Mouse (Mus musculus) hindbrain, embryonic 13.5 days (tissue): ENCODE measurements around the gene Mecom. TPM values are rescaled to one million over a fixed set of nuclear protein-coding genes. Genes with fewer than 3 reads are reported as not detected.
"Not testable (repeated sequence)": the region's sequence is repeated elsewhere in the genome, so short reads cannot be mapped to it uniquely, and the experiment has no call there.

ENCODE experiments used
- ATAC-seq: fragments of 200-750 bp; cut with Nextera tagmentation; 2 replicates; pipeline ENCODE4 v1.8.0; 2017; ENCODE audit warnings: moderate TSS enrichment; ENCODE audit not compliant: low FRiP score
- H3K27ac ChIP-seq: fragments of 300-500 bp; sonication (generic); 2 replicates; pipeline ENCODE4 v1.5.1; 2015; ENCODE audit warnings: inconsistent platforms, mild to moderate bottlenecking, moderate library complexity
- H3K27me3 ChIP-seq: fragments of 300-500 bp; sonication (generic); 2 replicates; pipeline ENCODE4 v1.6.1; 2015; ENCODE audit warnings: mild to moderate bottlenecking, inconsistent platforms
- H3K36me3 ChIP-seq: fragments of 300-500 bp; sonication (generic); 2 replicates; pipeline ENCODE4 v1.6.1; 2015; ENCODE audit warnings: mild to moderate bottlenecking, inconsistent platforms
- H3K4me1 ChIP-seq: fragments of 300-500 bp; sonication (generic); replicated peaks from 2 replicates; pipeline ENCODE4 v1.6.1; 2015; ENCODE audit warnings: inconsistent platforms
- H3K4me2 ChIP-seq: fragments of 300-500 bp; sonication (generic); 2 replicates; pipeline ENCODE4 v1.6.1; 2015; ENCODE audit warnings: inconsistent platforms, mild to moderate bottlenecking, moderate library complexity
- H3K4me3 ChIP-seq: fragments of 300-500 bp; sonication (generic); 2 replicates; pipeline ENCODE4 v1.5.1; 2015; ENCODE audit warnings: mild to moderate bottlenecking, inconsistent platforms
- H3K9ac ChIP-seq: fragments of 300-500 bp; sonication (generic); 2 replicates; pipeline ENCODE4 v1.6.1; 2015; ENCODE audit warnings: mild to moderate bottlenecking, inconsistent platforms
- H3K9me3 ChIP-seq: fragments of 300-500 bp; sonication (generic); 2 replicates; pipeline ENCODE4 v1.6.1; 2016; ENCODE audit warnings: inconsistent platforms
- WGBS: fragments of 180-500 bp; shearing (Covaris S2); methylation state at CpG from one replicate; pipeline ENCODE4 v1.1.7; 2015; 5-methylcytosine and 5-hydroxymethylcytosine counted together
- polyA plus RNA-seq: library from polyadenylated mRNA; unstranded; fragments of >200 nt; fragmentation: Nextera tagmentation; extraction: Ambion mirVana; gene quantifications from 2 replicates; pipeline ENCODE4 v1.2.1, GENCODE M21; 2015

Mecom gene
- polyA plus RNA-seq, 1 experiment from 2014 or later: 12.3 TPM

DNA sequence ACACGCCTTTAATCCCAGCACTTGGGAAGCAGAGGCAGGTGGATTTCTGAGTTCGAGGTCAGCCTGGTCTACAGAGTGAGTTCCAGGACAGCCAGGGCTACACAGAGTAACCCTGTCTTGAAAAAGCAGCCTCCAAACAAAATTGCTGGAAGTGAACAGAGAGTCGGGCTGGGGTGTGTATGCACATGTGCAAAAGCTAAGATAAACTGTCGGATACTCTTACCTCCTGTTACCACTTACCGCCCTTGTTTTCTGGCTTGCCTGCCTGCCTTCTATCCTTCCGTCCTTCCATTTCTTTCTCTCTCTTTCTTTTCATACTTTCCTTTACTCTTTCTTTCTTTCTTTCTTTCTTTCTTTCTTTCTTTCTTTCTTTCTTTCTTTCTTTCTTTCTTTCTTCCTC lies 322.6 kb downstream of the Mecom start:
- H3K9ac ChIP-seq, H3K9me3 ChIP-seq, H3K36me3 ChIP-seq, ATAC-seq, H3K4me2 ChIP-seq, H3K27ac ChIP-seq, H3K4me3 ChIP-seq: not testable (repeated sequence)
- WGBS: 84% methylated on average over 6 of the region's 6 CpGs
- peaks cover 26% of the 10 kb centered on the region for H3K27me3 ChIP-seq
- peaks cover 24% of the 10 kb centered on the region for H3K4me1 ChIP-seq

DNA sequence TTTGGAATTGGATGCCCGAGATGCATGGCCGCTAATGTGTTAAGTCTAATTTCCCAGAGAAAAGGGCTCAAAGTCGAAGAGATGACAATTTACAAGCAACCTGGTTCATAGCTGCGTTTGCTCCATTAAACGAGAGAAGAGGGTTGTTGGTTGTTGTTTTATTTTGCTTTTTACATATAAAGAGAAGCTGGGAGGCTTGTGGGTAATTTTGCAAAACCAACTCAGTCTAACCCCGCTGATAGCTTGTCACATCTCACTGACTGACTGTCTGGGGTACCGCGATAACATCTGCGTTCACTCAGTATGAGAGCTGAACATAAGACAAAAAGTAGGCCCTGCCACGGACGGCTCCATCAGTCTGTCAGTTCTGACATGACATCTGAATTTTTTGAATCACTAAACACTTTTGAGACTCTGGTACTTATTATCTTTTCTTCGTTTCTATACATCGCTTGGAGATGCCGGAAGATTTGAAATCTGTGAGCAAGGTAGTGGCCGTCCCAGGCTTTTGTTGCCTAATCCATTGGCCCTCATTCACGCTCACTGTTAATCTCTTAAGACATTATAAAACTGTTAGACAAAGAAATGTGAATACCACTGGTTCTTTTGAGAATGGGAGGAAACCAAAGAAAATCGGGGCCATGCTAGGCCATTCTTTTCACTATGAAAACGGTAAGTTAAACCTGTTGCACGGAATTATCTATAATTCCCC lies 327.0 kb downstream of the Mecom start:
- H3K4me3 ChIP-seq: no peak overlapping the region
- 38% methylated on average over 19 of the region's 19 CpGs for WGBS
- peaks cover 17% of the 10 kb centered on the region for H3K4me1 ChIP-seq
- no peak overlapping the region for H3K27ac ChIP-seq
- no peak for ATAC-seq
- no peaks in the 10 kb centered on the region for H3K36me3 ChIP-seq
- H3K9ac ChIP-seq: no peak overlapping the region
- peaks cover 55% of the 10 kb centered on the region for H3K27me3 ChIP-seq
- H3K9me3 ChIP-seq: no peaks in the 10 kb centered on the region
- no peak overlapping the region for H3K4me2 ChIP-seq

DNA sequence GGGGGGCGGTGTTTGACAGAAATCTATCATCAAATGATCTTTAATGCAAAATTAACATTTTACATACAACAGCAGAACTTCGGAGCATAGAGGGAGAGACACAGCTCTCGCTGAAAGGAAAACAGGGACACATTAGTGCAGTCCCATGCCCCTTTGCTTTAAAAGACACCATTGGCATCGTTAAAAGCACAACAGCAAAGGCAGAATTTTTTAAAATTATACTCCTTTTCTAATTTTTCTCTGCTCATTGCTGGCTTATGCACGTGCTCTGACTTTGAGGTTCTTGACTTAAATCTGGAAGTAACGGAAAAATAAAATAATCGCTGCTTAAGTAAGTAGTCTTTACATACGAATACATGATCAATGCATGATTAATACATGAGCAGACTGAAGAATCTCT lies 327.9 kb downstream of the Mecom start:
- Histone ChIP-seq H3K9me3 (no peaks in the 10 kb centered on the region), H3K4me3 (peak overlapping the region; percentile 30), H3K4me2 (peak overlapping the region; percentile 52), H3K36me3 (no peaks in the 10 kb centered on the region), H3K27me3 (peaks cover 52% of the 10 kb centered on the region), H3K27ac (no peak overlapping the region), H3K9ac (no peak overlapping the region), H3K4me1 (peaks cover 17% of the 10 kb centered on the region)
- 29% methylated on average over 8 of the region's 8 CpGs for WGBS
- no peak for ATAC-seq

DNA sequence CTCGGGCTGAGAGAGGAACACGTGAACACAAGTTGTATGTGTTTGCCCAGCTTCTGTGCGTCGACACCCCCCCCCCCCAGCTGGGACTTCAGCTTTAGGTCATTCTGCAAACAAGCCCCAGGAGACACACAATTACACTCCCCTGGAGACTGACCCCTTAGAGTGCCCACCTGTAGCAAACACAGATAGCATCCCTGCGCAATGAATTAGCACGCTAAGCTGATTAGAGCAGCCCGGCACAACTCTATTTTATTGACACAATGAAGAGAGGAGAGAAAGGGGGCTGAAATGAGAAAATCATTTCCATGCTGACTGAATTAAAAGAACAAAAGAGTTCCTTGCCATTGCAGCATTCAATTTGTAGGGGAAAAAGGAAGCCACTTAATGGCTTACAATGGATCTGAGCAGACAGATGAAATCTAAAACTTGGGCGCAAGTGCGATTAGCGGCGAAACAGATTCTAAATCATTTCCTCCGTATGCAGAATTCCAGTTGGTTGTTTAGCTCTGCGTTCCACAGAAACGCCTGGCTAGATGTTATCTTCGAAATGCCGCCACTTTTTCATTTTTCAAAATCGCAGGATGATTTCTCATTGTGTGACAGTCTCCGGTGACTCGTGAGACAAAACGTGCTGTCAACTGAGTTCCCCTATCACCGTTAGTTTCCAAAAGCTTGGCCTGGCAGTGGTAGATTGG lies 328.5 kb downstream of the Mecom start:
- Histone ChIP-seq H3K4me1 (peaks cover 17% of the 10 kb centered on the region), H3K9ac (no peak overlapping the region), H3K9me3 (no peaks in the 10 kb centered on the region), H3K27ac (no peak overlapping the region), H3K36me3 (no peaks in the 10 kb centered on the region), H3K27me3 (peaks cover 49% of the 10 kb centered on the region), H3K4me3 (peak overlapping the region; percentile 30), H3K4me2 (peak overlapping the region; percentile 52)
- whole genome bisulfite sequencing: 3% methylated on average over 21 of the region's 21 CpGs
- ATAC-seq: peak; percentile 52; the same call in 1 of the 2 replicates

DNA sequence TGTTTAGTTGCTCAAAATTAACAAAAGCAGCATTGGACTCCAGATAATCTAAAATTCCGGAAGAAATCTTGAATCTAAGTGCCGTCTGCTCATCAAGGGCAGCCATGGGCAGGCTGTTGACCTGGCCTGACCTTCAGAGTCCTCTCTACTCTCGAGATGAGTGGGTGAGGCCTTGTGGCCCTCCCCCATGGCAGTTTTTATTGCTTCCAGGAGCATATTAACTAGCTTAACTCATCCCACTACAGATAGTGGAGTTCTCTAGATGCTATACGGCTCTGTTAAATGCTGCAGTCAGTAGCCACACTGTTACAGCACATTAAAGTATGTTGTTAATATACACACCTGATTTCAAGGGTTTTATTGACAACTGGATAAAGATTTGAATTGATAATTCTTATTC lies 333.2 kb downstream of the Mecom start:
- no peak overlapping the region for H3K4me2 ChIP-seq
- H3K4me3 ChIP-seq: no peak overlapping the region
- no peak for ATAC-seq
- H3K27me3 ChIP-seq: peaks cover 32% of the 10 kb centered on the region
- WGBS: 64% methylated on average over 4 of the region's 4 CpGs
- H3K36me3 ChIP-seq: no peaks in the 10 kb centered on the region
- H3K9ac ChIP-seq: no peak overlapping the region
- H3K27ac ChIP-seq: no peak overlapping the region
- peaks cover 8% of the 10 kb centered on the region for H3K4me1 ChIP-seq
- H3K9me3 ChIP-seq: no peaks in the 10 kb centered on the region

DNA sequence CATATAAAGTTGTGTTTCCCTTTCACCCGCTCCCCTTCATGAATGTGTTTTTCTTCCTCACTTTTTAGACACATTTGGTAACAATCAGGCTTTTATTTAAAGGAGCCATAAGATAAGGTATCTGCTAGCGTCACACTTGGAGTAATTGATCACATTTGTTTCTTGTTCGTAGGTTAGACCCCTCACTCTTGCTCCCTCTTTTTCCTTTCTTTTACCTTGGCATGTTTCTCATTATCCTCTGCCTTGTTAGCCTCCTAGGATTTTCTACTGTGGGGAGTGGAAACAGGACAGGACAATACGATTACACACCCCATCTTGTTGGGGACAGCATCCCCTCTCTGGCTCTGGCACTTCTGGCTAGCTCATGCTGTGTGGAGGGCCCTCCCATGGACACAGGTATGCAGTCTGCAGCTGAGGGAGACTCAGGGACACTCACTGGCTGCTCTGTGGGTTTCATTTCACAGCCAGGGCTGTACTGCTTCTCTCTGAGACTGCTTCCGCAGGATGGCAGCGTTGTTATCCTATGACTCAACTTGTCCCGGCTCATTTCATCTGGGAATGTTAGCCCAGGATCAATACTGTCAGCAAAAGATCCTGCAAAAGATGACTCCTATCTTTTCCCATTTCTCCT lies 334.2 kb downstream of the Mecom start:
- Histone ChIP-seq H3K9me3 (no peaks in the 10 kb centered on the region), H3K4me3 (no peak overlapping the region), H3K36me3 (no peaks in the 10 kb centered on the region), H3K4me2 (no peak overlapping the region), H3K27ac (no peak overlapping the region), H3K9ac (no peak overlapping the region), H3K4me1 (no peaks in the 10 kb centered on the region; the same call in 1 of the 2 replicates), H3K27me3 (peaks cover 26% of the 10 kb centered on the region)
- no peak for ATAC-seq
- WGBS: 33% methylated on average over 7 of the region's 7 CpGs

DNA sequence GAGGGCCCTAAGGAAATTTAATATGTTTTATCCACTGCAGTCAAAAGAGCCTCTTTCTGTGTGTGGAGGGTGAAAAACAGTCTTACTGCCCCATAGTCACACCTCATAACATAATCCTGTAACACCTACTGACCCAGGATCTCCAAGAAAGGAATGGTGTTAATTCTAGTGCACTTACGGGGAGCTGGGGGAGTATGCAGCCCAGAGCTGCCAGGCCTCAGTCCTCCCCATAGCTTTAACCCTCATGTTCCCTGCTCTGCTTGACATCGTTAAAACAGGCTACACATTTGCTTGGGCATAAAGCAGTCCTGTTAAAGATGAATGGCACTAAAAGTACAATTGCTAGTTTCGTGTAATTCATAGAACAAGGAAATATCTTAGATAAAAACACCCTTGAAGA lies 335.0 kb downstream of the Mecom start:
- no peaks in the 10 kb centered on the region for H3K9me3 ChIP-seq
- no peak overlapping the region for H3K4me2 ChIP-seq
- H3K9ac ChIP-seq: no peak overlapping the region
- no peak overlapping the region for H3K4me3 ChIP-seq
- H3K36me3 ChIP-seq: no peaks in the 10 kb centered on the region
- WGBS: 56% methylated on average over 3 of the region's 3 CpGs
- no peak for ATAC-seq
- H3K27me3 ChIP-seq: peaks cover 18% of the 10 kb centered on the region
- peaks cover 4% of the 10 kb centered on the region for H3K4me1 ChIP-seq
- no peak overlapping the region for H3K27ac ChIP-seq

DNA sequence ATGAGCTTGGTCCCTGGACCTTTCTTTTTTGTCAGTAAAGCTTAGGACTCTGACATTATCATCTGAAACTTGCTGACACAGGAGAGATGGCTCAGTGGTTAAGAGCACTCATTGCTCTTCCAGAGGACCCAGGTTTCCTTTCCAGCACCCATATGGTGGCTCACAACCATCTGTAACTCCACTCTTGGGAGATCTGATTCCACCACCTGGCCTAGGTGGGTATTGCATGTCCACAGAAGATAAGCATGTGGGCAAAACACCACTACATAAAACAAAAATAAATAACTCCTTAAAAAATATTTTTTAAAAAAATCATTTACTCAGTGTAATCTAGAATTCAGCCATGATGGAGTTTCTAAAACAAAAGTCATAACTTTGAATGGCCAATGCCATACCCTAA lies 338.7 kb downstream of the Mecom start:
- ATAC-seq: no peak
- H3K9me3 ChIP-seq: no peaks in the 10 kb centered on the region
- peaks cover 10% of the 10 kb centered on the region for H3K4me1 ChIP-seq
- 0 out of 2 replicates have a peak, but pooled peaks cover 3% of the 10 kb centered on the region for H3K27me3 ChIP-seq
- no peak overlapping the region; the same call in 1 of the 2 replicates for H3K27ac ChIP-seq
- no peak overlapping the region for H3K4me2 ChIP-seq
- H3K36me3 ChIP-seq: no peaks in the 10 kb centered on the region
- H3K9ac ChIP-seq: no peak overlapping the region
- H3K4me3 ChIP-seq: no peak overlapping the region

DNA sequence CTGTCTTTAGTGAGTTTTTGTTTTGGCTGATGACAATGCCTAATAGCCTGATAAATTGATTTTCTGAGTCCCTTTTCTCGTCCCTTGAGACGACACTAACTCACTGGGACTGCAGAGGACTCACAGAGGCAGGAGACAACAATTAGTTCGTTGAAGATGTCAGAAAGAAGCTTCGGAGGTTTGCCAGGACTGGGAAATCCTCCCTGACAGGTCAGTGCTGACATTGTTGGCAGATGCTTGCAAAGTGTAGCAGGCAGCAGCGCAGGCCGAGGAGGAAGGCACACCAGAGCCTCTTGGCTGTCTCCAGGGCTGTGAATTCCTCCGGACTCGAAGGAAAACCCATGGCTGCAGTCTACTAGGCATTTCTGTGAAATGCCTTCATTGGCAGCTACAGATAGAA lies 339.9 kb downstream of the Mecom start:
- Histone ChIP-seq H3K27ac (peak overlapping the region; percentile 48), H3K9me3 (no peaks in the 10 kb centered on the region), H3K4me1 (peaks cover 10% of the 10 kb centered on the region), H3K27me3 (0 out of 2 replicates have a peak, but pooled peaks cover 3% of the 10 kb centered on the region), H3K9ac (no peak overlapping the region), H3K36me3 (no peaks in the 10 kb centered on the region), H3K4me2 (peak overlapping the region; percentile 34), H3K4me3 (no peak overlapping the region)
- 20% methylated on average over 8 of the region's 8 CpGs for WGBS
- ATAC-seq: peak; percentile 67

DNA sequence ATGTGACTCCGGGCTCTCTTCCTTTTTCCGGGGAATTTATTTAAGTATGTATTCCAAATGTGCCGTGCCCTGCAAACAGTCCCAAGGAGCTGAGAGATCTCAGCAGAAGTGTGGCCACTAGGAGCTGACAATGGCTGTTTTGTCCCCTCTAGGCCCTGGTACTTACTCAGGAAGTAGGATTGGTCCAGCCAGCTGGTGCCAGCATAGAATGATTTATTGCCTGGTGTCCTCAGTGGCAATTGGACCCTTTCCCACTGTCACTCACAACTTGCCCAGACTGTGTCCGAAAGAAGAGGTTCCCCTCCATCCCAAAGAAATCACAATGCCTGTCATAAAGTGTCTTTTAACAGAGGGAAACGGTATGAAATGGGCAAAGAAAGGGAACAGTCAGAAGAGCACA lies 340.4 kb downstream of the Mecom start:
- Histone ChIP-seq H3K4me3 (no peak overlapping the region), H3K4me2 (peak overlapping the region; percentile 34), H3K27me3 (no peaks in the 10 kb centered on the region), H3K9me3 (no peaks in the 10 kb centered on the region), H3K9ac (no peak overlapping the region), H3K36me3 (no peaks in the 10 kb centered on the region), H3K4me1 (peaks cover 10% of the 10 kb centered on the region), H3K27ac (peak overlapping the region; percentile 48; the same call in 1 of the 2 replicates)
- WGBS: 28% methylated on average over 5 of the region's 5 CpGs
- peak; percentile 87 for ATAC-seq

DNA sequence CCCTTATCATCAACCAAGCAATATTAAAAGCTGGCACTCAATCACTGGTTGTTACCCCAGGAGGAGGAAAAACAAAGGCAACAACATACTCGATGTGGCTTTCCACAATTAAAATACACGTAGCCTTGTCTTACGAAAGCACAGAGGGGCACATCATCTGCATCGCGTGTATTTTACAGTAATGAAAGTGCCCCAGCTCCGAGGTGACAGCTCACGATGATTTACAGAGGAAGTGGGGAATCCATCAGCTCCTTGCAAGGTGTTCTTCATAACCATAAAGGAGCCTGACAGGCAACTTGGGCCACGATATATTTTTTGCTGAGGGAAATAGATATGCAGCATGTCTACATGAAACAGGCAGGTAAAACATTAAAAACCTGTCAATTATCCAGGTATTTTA lies 341.7 kb downstream of the Mecom start:
- no peak overlapping the region for H3K27ac ChIP-seq
- ATAC-seq: no peak
- 79% methylated on average over 8 of the region's 8 CpGs for whole genome bisulfite sequencing
- H3K9ac ChIP-seq: no peak overlapping the region
- no peaks in the 10 kb centered on the region for H3K9me3 ChIP-seq
- H3K4me3 ChIP-seq: no peak overlapping the region
- H3K4me1 ChIP-seq: peaks cover 10% of the 10 kb centered on the region
- H3K36me3 ChIP-seq: no peaks in the 10 kb centered on the region
- no peaks in the 10 kb centered on the region for H3K27me3 ChIP-seq
- no peak overlapping the region for H3K4me2 ChIP-seq

DNA sequence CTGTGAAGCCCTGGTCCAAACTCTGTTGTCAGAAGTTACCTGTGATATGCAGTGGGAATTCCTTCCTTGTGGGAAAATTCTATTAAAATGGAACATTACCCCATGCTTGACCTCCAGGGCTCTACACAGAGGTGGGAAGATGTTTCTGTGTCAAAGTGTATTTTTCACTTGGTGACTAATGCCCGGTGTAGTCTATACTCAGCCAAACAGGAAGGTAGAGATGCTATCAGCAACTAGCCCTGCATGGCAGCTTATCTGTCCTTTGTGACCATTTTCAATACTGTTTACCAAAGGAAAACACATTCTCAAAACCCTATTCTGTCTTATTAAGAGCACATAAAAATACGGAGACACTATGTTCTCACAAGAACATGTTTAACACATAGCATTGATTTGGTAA lies 344.0 kb downstream of the Mecom start:
- no peak overlapping the region for H3K9ac ChIP-seq
- no peaks in the 10 kb centered on the region for H3K9me3 ChIP-seq
- peaks cover 10% of the 10 kb centered on the region for H3K4me1 ChIP-seq
- H3K27me3 ChIP-seq: no peaks in the 10 kb centered on the region
- no peak overlapping the region for H3K4me2 ChIP-seq
- 80% methylated on average over 2 of the region's 2 CpGs for WGBS
- no peak overlapping the region for H3K27ac ChIP-seq
- ATAC-seq: no peak
- no peaks in the 10 kb centered on the region for H3K36me3 ChIP-seq
- H3K4me3 ChIP-seq: no peak overlapping the region
